Mouse (Mus musculus): Measurements from ENCODE around the gene Rassf8. TPM values are rescaled to one million over a fixed set of nuclear protein-coding genes. Genes with fewer than 3 reads are reported as not detected.
A peak's percentile ranks its signal among the peaks of the same experiment; 100 is the strongest.

Rassf8 gene
- polyA plus RNA-seq, 1 experiment from 2014 or later, result 10.1 TPM

GRCm38 (mm10) chr6:145807929-145808328 is 61.4 kb downstream of the Rassf8 start:
- no peak overlapping the region for H3K9ac ChIP-seq
- 87% methylated on average over 9 of the region's 9 CpGs for WGBS
- H3K9me3 ChIP-seq, result no peaks in the 10 kb centered on the region
- no peaks in the 10 kb centered on the region for H3K27me3 ChIP-seq
- no peak overlapping the region for H3K27ac ChIP-seq
- peaks cover 16% of the 10 kb centered on the region for H3K4me1 ChIP-seq
- H3K4me3 ChIP-seq, result no peak overlapping the region
- no peak overlapping the region for H3K4me2 ChIP-seq
- ATAC-seq (ENCODE audit: insufficient number of reproducible peaks, insufficient read depth, low FRiP score, low TSS enrichment, low read depth), result no peak
- H3K36me3 ChIP-seq, result peaks cover 25% of the 10 kb centered on the region

GRCm38 (mm10) chr6:145809566-145809965 is 63.0 kb downstream of the Rassf8 start:
- no peak overlapping the region for H3K27ac ChIP-seq
- H3K27me3 ChIP-seq, result no peaks in the 10 kb centered on the region
- no peak overlapping the region for H3K9ac ChIP-seq
- H3K4me2 ChIP-seq, result no peak overlapping the region
- H3K4me3 ChIP-seq, result no peak overlapping the region
- no peaks in the 10 kb centered on the region for H3K9me3 ChIP-seq
- no peak for ATAC-seq (ENCODE audit: insufficient number of reproducible peaks, insufficient read depth, low FRiP score, low TSS enrichment, low read depth)
- WGBS, result 81% methylated on average over 7 of the region's 7 CpGs
- peaks cover 8% of the 10 kb centered on the region for H3K4me1 ChIP-seq
- peaks cover 29% of the 10 kb centered on the region for H3K36me3 ChIP-seq

DNA sequence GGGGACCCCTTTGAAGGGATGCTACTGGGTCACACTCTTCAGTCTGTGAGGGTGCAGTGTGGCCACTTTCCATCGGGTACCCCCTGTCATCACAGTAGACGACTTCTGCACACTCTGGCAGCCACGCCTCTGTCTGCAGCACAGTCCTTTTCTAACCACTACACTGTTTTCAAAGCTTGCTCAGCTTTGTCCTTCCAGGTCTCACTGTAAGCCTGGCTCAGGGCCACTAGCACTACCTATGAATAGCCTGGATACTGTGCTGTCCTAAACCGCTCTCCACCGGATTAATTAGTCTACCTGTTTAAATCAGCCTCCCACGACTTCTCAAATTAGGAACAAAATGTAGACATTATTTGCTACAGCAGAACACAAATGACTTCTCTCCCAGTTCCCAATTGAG is 63.5 kb downstream of the Rassf8 start:
- peaks cover 8% of the 10 kb centered on the region for H3K4me1 ChIP-seq
- no peak for ATAC-seq (ENCODE audit: insufficient number of reproducible peaks, insufficient read depth, low FRiP score, low TSS enrichment, low read depth)

GRCm38 (mm10) chr6:145811174-145811573 is 64.6 kb downstream of the Rassf8 start:
- Histone ChIP-seq H3K36me3 (peaks cover 43% of the 10 kb centered on the region), H3K4me2 (no peak overlapping the region), H3K27ac (no peak overlapping the region), H3K27me3 (no peaks in the 10 kb centered on the region), H3K9ac (no peak overlapping the region), H3K4me3 (no peak overlapping the region), H3K9me3 (no peaks in the 10 kb centered on the region), H3K4me1 (peaks cover 13% of the 10 kb centered on the region)
- no peak for ATAC-seq (ENCODE audit: insufficient number of reproducible peaks, insufficient read depth, low FRiP score, low TSS enrichment, low read depth)
- WGBS, result 100% methylated on average over 1 of the region's 1 CpGs

More for the DNA sequence above, 63.5 kb downstream of the Rassf8 start:
- Histone ChIP-seq H3K4me3 (no peak overlapping the region), H3K9me3 (no peaks in the 10 kb centered on the region), H3K4me2 (no peak overlapping the region), H3K36me3 (peaks cover 33% of the 10 kb centered on the region), H3K27me3 (no peaks in the 10 kb centered on the region), H3K9ac (no peak overlapping the region), H3K27ac (no peak overlapping the region)
- WGBS, result 91% methylated on average over 6 of the region's 6 CpGs

DNA sequence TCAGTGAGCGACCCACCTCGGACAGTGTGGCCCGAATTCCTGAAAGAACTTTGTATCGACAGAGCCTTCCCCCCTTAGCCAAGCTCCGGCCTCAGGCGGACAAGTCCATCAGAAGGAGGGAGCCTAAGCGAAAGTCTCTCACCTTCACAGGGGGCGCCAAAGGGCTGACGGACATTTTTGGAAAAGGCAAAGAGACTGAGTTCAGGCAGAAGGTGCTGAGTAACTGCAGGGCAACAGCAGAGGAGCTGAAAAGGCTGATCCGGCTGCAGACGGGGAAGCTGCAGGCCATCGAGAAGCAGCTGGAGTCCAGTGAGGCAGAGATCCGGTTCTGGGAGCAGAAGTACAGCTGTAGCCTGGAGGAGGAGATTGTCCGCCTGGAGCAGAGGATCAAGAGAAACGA is 68.7 kb downstream of the Rassf8 start:
- no peaks in the 10 kb centered on the region for H3K27me3 ChIP-seq
- H3K4me2 ChIP-seq, result no peak overlapping the region
- H3K27ac ChIP-seq, result no peak overlapping the region
- no peak overlapping the region for H3K4me3 ChIP-seq
- H3K36me3 ChIP-seq, result peaks cover 56% of the 10 kb centered on the region
- ATAC-seq (ENCODE audit: insufficient number of reproducible peaks, insufficient read depth, low FRiP score, low TSS enrichment, low read depth), result no peak
- no peak overlapping the region for H3K9ac ChIP-seq
- H3K4me1 ChIP-seq, result peaks cover 6% of the 10 kb centered on the region; the same call in 1 of the 2 replicates
- H3K9me3 ChIP-seq, result no peaks in the 10 kb centered on the region
- WGBS, result 36% methylated on average over 15 of the region's 15 CpGs

GRCm38 (mm10) chr6:145819151-145819550 is 72.6 kb downstream of the Rassf8 start:
- 90% methylated on average over 9 of the region's 9 CpGs for WGBS
- H3K27ac ChIP-seq, result no peak overlapping the region
- H3K9ac ChIP-seq, result no peak overlapping the region
- no peak for ATAC-seq (ENCODE audit: insufficient number of reproducible peaks, insufficient read depth, low FRiP score, low TSS enrichment, low read depth)
- H3K4me2 ChIP-seq, result no peak overlapping the region
- H3K4me1 ChIP-seq, result peaks cover 6% of the 10 kb centered on the region; the same call in 1 of the 2 replicates
- H3K4me3 ChIP-seq, result no peak overlapping the region
- H3K27me3 ChIP-seq, result no peaks in the 10 kb centered on the region
- no peaks in the 10 kb centered on the region for H3K9me3 ChIP-seq
- H3K36me3 ChIP-seq, result peaks cover 42% of the 10 kb centered on the region

DNA sequence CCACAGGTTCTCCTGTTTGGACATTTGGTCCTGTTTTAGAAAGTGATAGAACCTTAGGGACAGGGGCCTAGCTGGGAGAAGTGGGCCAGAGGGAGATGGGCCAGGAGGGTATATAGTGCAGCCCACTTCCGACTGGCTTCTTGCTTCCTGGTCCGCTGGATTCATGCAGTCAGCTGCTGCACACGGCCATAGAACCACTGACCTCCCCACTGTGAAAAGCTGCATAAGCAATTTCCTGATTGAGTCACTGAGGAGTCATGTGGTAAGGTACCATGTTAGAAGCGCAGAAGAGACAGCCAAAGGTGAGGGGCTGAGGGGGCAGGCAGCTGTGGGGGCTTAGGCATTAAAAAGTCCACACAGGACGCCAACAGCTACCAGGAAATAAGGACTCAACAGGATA is 75.7 kb downstream of the Rassf8 start:
- no peaks in the 10 kb centered on the region for H3K27me3 ChIP-seq
- no peak overlapping the region for H3K27ac ChIP-seq
- H3K4me3 ChIP-seq, result no peak overlapping the region
- ATAC-seq (ENCODE audit: insufficient number of reproducible peaks, insufficient read depth, low FRiP score, low TSS enrichment, low read depth), result no peak
- H3K36me3 ChIP-seq, result peaks cover 25% of the 10 kb centered on the region
- H3K9me3 ChIP-seq, result peaks cover 7% of the 10 kb centered on the region; the same call in 1 of the 2 replicates
- H3K4me2 ChIP-seq, result no peak overlapping the region
- no peak overlapping the region for H3K9ac ChIP-seq
- 85% methylated on average over 5 of the region's 5 CpGs for whole genome bisulfite sequencing
- no peaks in the 10 kb centered on the region for H3K4me1 ChIP-seq

DNA sequence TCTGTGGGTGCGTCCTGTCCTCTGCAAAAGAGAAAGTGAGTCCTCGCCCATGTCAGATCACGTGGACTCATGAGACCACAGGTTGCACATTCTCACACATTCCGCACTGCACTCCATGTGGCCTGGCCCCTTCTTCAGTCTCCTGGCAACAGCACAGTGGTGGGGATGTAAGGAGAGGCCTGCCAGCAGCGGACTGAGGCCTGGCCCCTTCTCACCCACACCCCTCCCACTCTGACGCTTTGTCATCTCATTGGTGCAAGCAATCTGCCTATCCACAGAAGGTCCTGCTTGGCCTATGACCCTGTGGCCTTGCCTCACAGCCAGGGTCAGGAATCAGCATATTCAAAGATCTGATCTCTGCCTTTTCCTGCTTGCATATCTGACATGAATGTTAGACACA is 76.6 kb downstream of the Rassf8 start:
- WGBS, result 65% methylated on average over 6 of the region's 6 CpGs
- H3K4me1 ChIP-seq, result no peaks in the 10 kb centered on the region
- peaks cover 18% of the 10 kb centered on the region for H3K36me3 ChIP-seq
- no peak overlapping the region for H3K4me2 ChIP-seq
- H3K9me3 ChIP-seq, result peaks cover 7% of the 10 kb centered on the region; the same call in 1 of the 2 replicates
- H3K4me3 ChIP-seq, result no peak overlapping the region
- no peak overlapping the region for H3K27ac ChIP-seq
- no peak overlapping the region for H3K9ac ChIP-seq
- H3K27me3 ChIP-seq, result no peaks in the 10 kb centered on the region
- ATAC-seq (ENCODE audit: insufficient number of reproducible peaks, insufficient read depth, low FRiP score, low TSS enrichment, low read depth), result 0 out of 2 replicates have a peak, but pooled peaks have one; percentile 67

- H3K4me1 ChIP-seq, result no peaks in the 10 kb centered on the region
- no peak overlapping the region for H3K9ac ChIP-seq
- ATAC-seq (ENCODE audit: insufficient number of reproducible peaks, insufficient read depth, low FRiP score, low TSS enrichment, low read depth), result no peak
- 57% methylated on average over 5 of the region's 5 CpGs for WGBS
- H3K27me3 ChIP-seq, result no peaks in the 10 kb centered on the region
- H3K9me3 ChIP-seq, result peaks cover 7% of the 10 kb centered on the region; the same call in 1 of the 2 replicates
- peaks cover 18% of the 10 kb centered on the region for H3K36me3 ChIP-seq
- no peak overlapping the region for H3K4me3 ChIP-seq
- H3K27ac ChIP-seq, result no peak overlapping the region
- no peak overlapping the region for H3K4me2 ChIP-seq
Observed at GRCm38 (mm10) chr6:145823588-145824234, 77.2 kb downstream of the Rassf8 start.

- no peaks in the 10 kb centered on the region; the same call in 1 of the 2 replicates for H3K27me3 ChIP-seq
- no peaks in the 10 kb centered on the region; the same call in 1 of the 2 replicates for H3K4me1 ChIP-seq
- peaks cover 7% of the 10 kb centered on the region for H3K36me3 ChIP-seq
- 89% methylated on average over 4 of the region's 4 CpGs for WGBS
- no peak overlapping the region for H3K4me2 ChIP-seq
- no peak overlapping the region for H3K27ac ChIP-seq
- no peak overlapping the region for H3K9ac ChIP-seq
- H3K4me3 ChIP-seq, result no peak overlapping the region
- H3K9me3 ChIP-seq, result peaks cover 7% of the 10 kb centered on the region; the same call in 1 of the 2 replicates
- no peak for ATAC-seq (ENCODE audit: insufficient number of reproducible peaks, insufficient read depth, low FRiP score, low TSS enrichment, low read depth)
Observed at GRCm38 (mm10) chr6:145826305-145826704, 79.8 kb downstream of the Rassf8 start.

GRCm38 (mm10) chr6:145829062-145829835 is 82.7 kb downstream of the Rassf8 start:
- WGBS, result 56% methylated on average over 16 of the region's 16 CpGs
- no peak for ATAC-seq (ENCODE audit: insufficient number of reproducible peaks, insufficient read depth, low FRiP score, low TSS enrichment, low read depth)
- H3K36me3 ChIP-seq, result peaks cover 7% of the 10 kb centered on the region; the same call in 1 of the 2 replicates
- H3K9me3 ChIP-seq, result peaks cover 7% of the 10 kb centered on the region; the same call in 1 of the 2 replicates
- no peak overlapping the region for H3K4me2 ChIP-seq
- no peaks in the 10 kb centered on the region; the same call in 1 of the 2 replicates for H3K27me3 ChIP-seq
- H3K4me3 ChIP-seq, result no peak overlapping the region
- H3K27ac ChIP-seq, result no peak overlapping the region
- H3K9ac ChIP-seq, result no peak overlapping the region
- H3K4me1 ChIP-seq, result no peaks in the 10 kb centered on the region; the same call in 1 of the 2 replicates

All from embryonic facial prominence, embryonic 13.5 days (tissue).